Mouse (Mus musculus) embryo, embryonic 9.5 days (tissue): Measurements from ENCODE around the gene Acsl6.
"Not testable (repeated sequence)": the region's sequence is repeated elsewhere in the genome, so short reads cannot be mapped to it uniquely, and the experiment has no call there.

Experiments used
- DNase-seq: peaks from one replicate; pipeline ENCODE4 v3.0.0-alpha.2; 2017; ENCODE audit errors: extremely low spot score

Gene Acsl6

GRCm38 (mm10) chr11:54303728-54304470 is at the start of gene Acsl6:
Gene Acsl6, plus strand, starts transcription at chr11:54303798.
- DNase-seq: peak; percentile 64

DNA sequence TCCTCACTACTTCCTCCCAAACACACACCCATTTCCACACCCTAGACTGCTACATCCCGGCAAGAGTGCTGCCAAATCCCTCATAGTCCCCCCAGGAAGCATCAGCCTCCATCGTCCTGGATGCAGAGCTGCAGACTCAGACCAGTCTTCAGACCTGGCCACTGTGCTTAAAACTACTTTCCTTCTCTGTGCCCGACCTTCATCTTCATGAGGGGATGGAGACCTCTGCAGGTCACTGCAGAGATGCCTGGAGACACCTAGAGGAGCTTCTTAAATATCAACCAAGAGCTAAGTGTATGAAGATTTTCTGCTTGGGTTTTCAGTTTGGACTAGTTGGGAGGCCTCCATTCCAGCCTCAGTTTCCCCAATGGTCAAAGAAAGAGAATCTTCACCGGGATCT is 49.5 kb upstream of the Acsl6 start:
- DNase-seq: no peak

- DNase-seq: peak; percentile 70
These were observed 46.8 kb upstream of the Acsl6 start for GRCm38 (mm10) chr11:54256624-54257376.

DNA sequence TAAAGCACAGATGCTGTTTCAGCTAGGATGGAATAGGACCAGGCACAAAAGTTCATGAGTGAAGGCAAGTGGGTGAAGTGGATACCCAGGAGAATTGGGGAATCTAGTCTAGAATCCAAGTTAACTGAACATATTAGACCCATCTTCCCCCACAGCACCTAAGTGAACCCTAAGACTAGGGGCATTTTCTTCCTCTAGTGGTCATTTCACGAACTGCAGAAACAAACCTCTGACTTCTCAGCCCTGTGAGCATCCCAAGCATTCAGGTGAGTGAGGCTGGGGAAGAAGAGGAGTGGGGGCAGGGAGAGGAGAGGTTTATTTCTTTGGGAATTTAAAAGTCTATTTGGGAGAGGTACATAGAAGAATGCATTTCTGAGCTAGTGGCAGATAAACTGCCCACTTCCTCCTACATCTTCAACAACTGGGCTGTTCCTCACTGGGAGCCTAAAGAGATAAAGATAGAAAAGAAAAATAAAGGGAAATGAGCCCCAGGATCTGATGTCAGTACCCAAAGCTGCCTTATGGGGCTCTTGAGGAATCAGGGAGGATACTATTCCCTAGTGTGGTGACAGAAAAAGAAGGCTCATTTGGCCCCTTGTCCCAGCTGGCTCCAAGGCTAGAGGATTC is 40.1 kb upstream of the Acsl6 start:
- no peak for DNase-seq

- peak; percentile 45 for DNase-seq
These were observed 39.1 kb upstream of the Acsl6 start for GRCm38 (mm10) chr11:54264542-54264941.

DNA sequence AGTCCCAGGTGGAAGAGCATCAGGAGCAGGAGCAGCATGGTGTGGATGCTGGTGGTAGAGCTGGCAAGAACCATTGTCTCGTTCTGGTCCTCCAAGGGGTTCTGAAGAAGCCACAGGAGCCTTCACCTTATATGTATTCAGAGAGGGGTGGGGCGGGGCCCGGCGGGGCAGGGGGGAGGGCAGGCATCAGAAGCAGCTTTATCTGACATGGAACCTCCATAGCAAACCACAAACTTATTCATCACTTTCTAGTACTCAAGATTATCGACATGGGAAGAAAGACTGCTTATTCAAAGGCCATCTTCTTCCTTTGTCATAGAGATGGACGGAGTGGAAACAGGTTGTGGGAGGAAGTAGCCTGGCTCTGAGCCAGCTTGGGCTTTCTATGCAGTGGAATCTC is 36.4 kb upstream of the Acsl6 start, which contains the start of gene Il3:
Gene Il3 (minus strand): TSS at position 101 of the 400 bp plus-strand sequence.
- DNase-seq: no peak

GRCm38 (mm10) chr11:54269191-54269896 is 34.3 kb upstream of the Acsl6 start:
- DNase-seq: no peak

DNA sequence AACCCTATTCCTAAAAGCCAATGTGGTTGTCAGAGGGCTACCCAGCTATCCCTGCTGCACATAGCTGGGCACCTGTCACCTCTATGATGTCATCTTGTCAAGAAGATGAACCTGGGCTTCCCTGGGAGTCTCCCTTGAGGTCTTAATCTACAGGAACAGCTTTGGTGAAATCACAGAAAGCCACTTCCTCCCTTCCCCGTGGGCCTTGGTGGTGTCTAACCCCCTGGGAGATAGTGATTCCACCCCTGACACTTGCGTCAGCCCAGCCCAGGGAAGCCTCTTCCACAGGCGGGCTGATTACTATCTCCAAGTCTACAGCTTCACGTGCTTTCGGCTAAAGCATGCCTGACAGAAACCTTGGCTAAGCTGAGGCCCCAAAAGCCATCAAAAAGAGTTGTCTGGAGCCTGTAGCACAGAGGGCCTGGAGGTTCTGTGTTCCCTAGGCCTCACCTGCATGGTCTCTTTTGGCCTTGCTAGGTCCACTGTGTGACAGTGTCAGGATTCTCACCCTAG is 32.1 kb upstream of the Acsl6 start:
- DNase-seq: no peak

DNA sequence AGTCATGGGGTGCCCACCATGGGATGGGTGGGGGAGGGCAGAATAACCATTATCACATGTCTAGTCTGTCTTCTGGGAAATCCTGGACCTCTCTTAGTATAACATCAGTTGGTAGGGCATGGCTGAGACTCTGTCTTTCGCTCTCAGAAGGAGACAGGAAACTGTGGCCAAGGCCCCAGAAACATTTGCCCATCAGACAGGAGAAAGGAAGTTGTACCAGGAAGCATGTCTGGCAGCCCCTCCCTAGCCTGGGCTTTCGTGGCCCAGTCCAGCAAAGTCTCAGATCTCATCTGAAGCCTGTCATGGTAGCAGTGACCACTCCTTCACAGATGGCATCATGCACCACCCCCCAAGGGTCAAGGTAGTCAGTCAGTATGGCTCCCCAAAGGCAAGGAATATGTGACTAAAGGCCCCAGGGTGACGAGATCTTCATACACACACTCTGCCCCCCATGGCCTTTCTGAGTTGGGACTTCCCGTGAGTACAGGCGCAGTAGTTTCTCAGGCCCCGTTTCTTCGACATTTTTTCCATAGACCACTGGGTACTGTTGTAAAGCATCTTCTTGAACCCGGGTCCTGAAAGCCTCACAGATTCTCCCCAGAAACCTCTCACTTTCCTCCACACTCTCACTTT is 15.7 kb upstream of the Acsl6 start:
- no peak for DNase-seq

- no peak for DNase-seq
These were observed 11.4 kb upstream of the Acsl6 start for GRCm38 (mm10) chr11:54292163-54292562.

GRCm38 (mm10) chr11:54293980-54294807 is 9.4 kb upstream of the Acsl6 start:
- DNase-seq: no peak

DNA sequence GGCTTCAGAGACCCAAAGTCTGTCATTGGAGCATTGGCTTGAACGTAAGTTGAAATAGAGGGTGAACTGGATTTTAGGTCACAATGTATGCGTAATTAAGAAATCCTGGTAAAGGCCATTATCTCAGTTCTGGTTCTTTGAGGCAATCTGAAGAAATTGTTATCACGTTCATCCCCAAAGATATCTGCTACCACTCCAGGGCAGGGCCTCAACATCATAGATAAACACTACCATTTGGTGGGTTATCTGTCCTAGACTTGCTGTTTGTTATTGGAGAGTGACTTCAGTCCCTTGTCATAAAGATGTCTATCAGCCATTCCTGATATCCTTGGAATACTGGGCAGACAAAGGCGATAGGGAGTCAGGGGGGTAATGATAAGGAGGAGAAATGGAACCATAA is 7.6 kb upstream of the Acsl6 start:
- no peak for DNase-seq

GRCm38 (mm10) chr11:54296734-54297133 is 6.9 kb upstream of the Acsl6 start:
- no peak for DNase-seq

GRCm38 (mm10) chr11:54297471-54297870 is 6.1 kb upstream of the Acsl6 start:
- DNase-seq: not testable (repeated sequence)

- no peak for DNase-seq
These were observed 4.8 kb upstream of the Acsl6 start for GRCm38 (mm10) chr11:54298777-54299176.

DNA sequence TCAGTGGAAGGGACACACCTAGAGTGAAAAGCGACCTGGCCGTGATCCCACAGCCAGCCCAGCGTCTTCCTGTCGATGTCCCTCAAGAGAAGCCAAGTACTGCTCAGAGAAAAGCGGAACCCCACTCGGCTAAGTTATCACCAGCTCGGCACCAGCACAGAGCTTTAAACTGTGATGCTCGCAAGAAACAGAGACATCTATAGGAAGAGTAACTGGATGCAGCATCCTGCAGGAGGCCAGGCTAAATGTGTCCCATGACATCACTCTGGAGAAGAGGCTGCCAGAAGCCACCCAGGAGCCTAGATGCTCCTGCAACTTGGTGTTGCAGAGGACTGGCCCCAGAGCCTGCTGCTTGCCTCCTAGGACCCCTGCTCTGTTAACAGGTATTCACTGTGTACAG is 1.6 kb upstream of the Acsl6 start:
- DNase-seq: no peak

DNA sequence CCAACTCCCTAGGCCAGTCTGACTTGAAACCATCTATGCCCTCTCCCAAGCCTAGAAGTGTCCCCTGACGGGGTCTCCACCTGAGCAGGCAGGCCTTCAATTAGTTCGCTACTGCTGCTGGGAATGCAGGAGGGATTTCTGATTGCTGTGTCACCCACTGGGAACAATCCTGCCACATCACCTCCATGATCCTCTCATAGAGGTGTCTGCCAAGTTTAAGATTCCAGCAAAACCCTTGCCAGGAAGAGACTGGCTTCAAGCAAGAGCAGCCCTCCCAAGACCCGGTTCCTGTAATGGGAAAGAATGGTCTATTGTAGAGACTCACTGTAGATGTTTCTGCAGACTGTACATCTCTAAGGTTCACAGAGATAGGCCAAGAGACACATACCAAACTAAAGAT is 992 bp upstream of the Acsl6 start:
- DNase-seq: no peak

DNA sequence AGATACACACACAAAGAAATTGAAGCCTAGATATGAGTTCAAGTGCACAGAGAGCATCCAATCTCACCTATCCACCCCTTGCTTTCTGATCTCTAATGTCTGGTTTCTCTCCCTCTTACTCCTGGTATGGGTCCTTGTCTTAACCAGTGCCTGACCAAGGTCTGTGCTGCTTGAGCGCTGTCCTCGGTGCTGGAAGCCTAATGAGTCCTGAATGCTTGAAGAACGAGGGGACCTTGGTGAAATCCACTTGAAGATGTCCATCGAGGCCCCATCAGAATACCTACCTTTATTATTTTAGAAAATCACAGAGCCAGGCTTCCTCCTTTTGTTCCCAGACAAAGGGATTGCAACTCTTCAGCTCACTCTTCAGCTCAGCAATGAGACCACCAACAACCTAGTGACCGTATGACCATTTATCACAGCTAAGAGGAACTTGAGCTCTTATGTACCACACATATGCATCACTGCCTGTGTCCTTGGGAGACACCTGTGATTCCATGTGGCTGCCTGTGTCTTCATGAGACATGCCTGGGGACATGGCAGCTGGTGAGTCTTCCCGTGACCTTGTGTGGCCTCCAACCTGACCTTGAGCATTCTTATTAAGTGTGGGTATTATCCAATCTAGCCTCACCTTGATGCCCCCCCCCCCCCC is 396 bp upstream of the Acsl6 start:
- DNase-seq: peak; percentile 60

DNA sequence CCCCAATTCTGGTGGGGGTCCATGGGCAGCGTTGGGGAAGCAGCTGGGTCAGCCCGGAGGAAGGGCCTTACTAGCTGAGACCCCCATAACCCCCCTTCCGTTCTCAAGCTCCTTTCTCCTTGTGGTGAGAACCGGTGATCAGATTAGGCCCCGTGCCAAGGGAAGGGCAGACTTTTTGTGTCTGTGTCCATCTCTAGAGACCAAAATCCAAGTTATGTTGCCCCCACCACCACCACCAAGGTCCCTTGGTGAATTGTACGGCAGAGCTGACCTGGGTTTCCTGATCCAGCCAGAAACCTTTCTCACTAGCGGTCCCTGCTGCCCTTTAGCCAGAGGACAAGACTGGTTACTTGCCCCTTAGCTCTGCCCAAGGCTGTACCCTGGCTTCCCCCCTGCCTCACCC is 874 bp downstream of the Acsl6 start:
- no peak for DNase-seq

- DNase-seq: no peak
These were observed 1.7 kb downstream of the Acsl6 start for GRCm38 (mm10) chr11:54305331-54305730.
